Mouse (Mus musculus): ENCODE results near the gene Pnpla2. TPM values are rescaled to one million over a fixed set of nuclear protein-coding genes. Genes with fewer than 3 reads are reported as not detected.

The Pnpla2 gene
- polyA plus RNA-seq, 1 experiment from 2014 or later: 28.3 TPM

DNA sequence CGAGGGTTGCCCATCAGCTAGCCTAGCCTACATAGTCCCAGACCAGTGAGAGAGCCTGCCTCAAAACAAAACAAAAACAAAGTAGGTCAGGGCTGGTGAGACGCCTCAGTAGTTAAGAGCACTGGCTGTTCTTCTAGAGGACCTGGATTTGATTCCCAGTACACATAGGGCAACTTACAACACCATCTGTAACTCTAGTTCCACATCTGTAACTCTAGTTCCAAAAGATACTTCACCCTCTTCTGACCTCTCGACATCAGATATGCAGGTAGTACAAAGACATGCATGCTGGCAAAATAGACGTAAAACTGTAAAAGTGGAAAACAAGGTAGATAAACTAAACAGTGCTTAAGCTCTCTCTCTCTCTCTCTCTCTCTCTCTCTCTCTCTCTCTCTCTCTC lies 31.2 kb upstream of the Pnpla2 start:
- 65% methylated on average over 4 of the region's 4 CpGs for WGBS

DNA sequence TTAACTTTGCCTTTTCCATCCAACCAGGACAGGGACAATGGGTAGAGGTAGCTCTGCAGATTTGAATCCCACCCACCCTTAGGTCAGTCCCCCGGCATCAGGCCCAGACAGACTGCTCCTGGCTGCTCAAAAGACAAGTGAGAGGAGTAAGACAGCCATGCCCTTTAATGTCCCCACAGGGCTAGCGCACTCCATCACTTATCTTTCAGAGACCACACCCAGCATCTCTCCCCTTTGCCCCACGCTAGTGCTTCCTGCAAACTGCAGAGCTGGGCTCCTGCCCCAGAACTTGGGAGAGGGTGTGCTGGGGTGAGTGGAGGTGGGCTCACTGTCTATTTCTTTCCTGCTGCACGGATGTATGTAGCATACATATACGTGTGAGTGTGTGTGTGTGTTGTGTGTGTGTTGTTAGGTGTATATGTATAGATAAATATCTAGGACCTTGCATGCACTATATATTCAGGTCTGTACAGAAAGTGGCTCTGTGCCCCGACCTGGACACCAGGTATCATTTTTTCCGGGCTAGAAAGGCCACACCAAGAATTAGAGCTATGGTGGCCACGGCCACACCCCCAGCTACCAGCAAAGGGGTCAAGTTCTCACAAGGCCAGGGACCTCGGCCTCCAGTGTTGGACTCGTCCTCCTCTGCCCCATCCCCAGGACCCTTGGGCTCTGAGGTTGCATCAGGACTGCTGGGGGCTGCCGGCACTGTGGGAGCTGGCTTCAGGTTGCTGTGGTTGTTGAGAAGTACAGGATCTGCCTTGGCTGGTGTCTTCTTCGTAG lies 27.9 kb upstream of the Pnpla2 start:
- Histone ChIP-seq H3K27ac (no peak overlapping the region), H3K27me3 (ENCODE audit: insufficient read depth, poor library complexity, severe bottlenecking) (0 out of 2 replicates have a peak, but pooled peaks cover 5% of the 10 kb centered on the region), H3K9me3 (no peaks in the 10 kb centered on the region), H3K4me3 (no peak overlapping the region), H3K36me3 (peaks cover 19% of the 10 kb centered on the region), H3K4me1 (peaks cover 44% of the 10 kb centered on the region)
- 68% methylated on average over 12 of the region's 12 CpGs for WGBS
- DNase-seq (ENCODE audit: low spot score): no peak

More for the DNA sequence above, 31.2 kb upstream of the Pnpla2 start:
- Histone ChIP-seq H3K4me1 (peaks cover 22% of the 10 kb centered on the region), H3K27me3 (ENCODE audit: insufficient read depth, poor library complexity, severe bottlenecking) (0 out of 2 replicates have a peak, but pooled peaks cover 5% of the 10 kb centered on the region), H3K4me3 (no peak overlapping the region), H3K9me3 (no peaks in the 10 kb centered on the region), H3K27ac (no peak overlapping the region), H3K36me3 (no peaks in the 10 kb centered on the region)
- no peak for DNase-seq (ENCODE audit: low spot score)

DNA sequence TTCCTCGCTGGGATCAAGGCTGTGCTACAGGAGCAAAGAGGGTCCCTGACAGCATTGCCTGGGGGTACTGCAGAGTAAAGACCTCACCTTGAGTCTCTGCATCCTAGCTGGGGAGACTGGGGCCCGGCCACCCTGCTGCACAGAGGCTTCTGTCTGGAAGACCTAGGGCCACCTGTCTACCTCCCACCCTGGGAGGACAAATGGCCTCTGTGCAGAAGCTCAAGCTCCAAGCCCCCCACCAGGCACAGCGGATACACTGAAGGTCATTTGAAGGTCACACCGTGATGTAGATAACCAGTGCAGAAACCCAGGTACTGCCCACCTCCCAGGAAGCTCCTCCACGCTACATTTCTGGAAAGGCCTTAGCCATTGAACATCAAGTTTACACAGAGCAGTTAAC lies 26.3 kb upstream of the Pnpla2 start:
- Histone ChIP-seq H3K4me3 (peak overlapping the region; percentile 51), H3K9me3 (no peaks in the 10 kb centered on the region), H3K36me3 (peaks cover 35% of the 10 kb centered on the region), H3K4me1 (peaks cover 54% of the 10 kb centered on the region), H3K27ac (peak overlapping the region; percentile 84), H3K27me3 (ENCODE audit: insufficient read depth, poor library complexity, severe bottlenecking) (0 out of 2 replicates have a peak, but pooled peaks cover 5% of the 10 kb centered on the region)
- DNase-seq (ENCODE audit: low spot score): no peak
- 52% methylated on average over 5 of the region's 5 CpGs for WGBS

DNA sequence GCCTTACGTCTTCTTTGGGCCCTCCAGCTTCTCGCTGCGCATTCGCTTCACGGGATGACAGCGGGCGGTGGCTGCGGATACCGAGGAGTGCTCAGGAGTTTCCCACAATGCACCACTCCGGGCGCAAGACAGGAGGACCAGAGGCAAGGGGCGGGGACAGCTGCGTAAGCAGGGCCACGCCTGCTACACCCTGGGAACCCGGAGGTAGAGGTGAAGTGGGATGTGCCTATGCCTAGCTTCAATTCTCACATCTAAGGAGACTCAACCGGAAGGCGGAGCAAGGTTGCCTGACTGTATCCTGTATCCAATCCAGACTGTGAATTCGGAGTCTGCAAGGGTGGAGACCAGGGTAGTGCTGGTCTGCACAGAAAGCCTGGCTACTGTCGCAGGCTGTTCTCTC lies 25.7 kb upstream of the Pnpla2 start, which contains the start of gene Cend1:
Gene Cend1, minus strand, starts transcription at position 182 of the 400 bp plus-strand sequence.
- Histone ChIP-seq H3K4me3 (peak within 1 kb of the TSS; percentile 51), H3K27me3 (ENCODE audit: insufficient read depth, poor library complexity, severe bottlenecking) (0 out of 2 replicates have a peak, but pooled peaks cover 5% of the 10 kb centered on the region), H3K4me1 (peaks cover 60% of the 10 kb centered on the region), H3K36me3 (peaks cover 37% of the 10 kb centered on the region), H3K27ac (peak within 1 kb of the TSS; percentile 84), H3K9me3 (no peaks in the 10 kb centered on the region)
- peak; percentile 90 for DNase-seq (ENCODE audit: low spot score)
- WGBS: 3% methylated on average over 19 of the region's 19 CpGs

DNA sequence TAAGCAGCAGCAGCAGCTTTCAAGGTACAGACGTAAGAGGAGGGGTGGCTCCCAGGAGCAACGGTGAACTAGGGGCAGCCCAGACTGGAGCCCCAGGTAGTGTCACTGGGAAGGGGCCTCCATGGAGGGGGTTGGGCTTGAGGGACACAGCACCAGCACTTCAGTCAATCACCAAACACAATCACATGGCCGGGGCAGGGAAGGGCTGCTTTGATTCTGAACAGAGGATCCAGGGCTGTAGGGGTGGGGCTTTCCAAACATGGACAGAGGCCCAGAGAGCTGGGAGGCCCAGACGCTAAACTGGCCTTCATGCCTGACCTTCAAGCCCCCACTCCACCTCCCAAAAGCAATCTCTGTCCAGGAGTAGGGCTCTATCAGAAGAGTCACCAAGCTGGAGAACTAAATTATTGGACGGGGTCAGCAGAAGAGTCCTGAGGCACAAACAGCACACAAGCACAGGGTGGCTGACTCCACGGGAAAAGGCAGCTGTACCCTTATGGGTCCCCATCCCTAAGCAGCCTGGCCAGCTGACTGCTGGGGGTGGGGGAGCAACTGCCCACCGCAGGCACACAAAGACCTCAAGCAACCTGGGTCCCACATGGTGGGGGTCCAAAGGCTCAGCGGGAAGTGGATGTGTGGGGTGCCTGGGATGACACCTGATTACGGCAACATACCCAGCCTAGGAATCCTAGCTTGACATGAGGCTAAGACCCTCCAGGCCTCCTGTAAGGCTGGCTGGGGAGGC lies 25.0 kb upstream of the Pnpla2 start:
- Histone ChIP-seq H3K9me3 (no peaks in the 10 kb centered on the region), H3K4me1 (peaks cover 67% of the 10 kb centered on the region), H3K4me3 (peak overlapping the region; percentile 51), H3K27ac (peak overlapping the region; percentile 84), H3K27me3 (ENCODE audit: insufficient read depth, poor library complexity, severe bottlenecking) (0 out of 2 replicates have a peak, but pooled peaks cover 5% of the 10 kb centered on the region), H3K36me3 (peaks cover 37% of the 10 kb centered on the region)
- DNase-seq (ENCODE audit: low spot score): no peak
- 53% methylated on average over 9 of the region's 9 CpGs for WGBS

DNA sequence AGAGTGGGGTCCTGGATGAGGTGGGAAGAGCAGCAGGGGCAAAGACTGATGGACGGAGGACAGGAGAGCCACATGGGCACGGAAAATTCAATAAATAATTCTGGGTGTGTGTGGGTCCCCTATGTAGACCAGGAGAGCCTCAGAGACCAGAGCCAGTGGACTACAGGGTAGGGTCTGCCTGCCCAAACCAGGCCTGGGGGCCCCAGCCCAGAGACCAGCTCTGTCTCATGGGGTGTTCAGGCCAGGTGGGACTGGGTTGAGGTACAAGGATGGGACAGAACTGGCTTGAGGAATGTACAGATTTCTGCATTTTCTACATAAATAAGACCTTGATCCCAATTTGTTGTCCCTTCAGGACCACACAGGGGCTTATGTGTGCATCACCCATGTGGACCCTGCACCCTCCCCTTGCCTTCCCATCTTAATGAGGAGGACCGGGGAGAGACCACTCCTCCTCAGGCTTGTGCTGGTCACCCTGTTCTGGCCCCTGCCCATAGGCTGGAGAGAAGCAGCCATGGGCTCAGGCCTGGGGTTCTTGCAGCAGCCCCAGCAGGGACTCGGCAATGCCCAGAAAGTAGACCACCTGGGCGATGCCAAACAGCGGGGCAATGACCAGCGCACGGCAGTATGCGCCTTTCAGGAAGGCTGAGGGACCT lies 24.3 kb upstream of the Pnpla2 start:
- 94% methylated on average over 9 of the region's 9 CpGs for WGBS
- Histone ChIP-seq H3K4me3 (no peak overlapping the region), H3K27me3 (ENCODE audit: insufficient read depth, poor library complexity, severe bottlenecking) (0 out of 2 replicates have a peak, but pooled peaks cover 5% of the 10 kb centered on the region), H3K9me3 (no peaks in the 10 kb centered on the region), H3K27ac (peak overlapping the region; percentile 84), H3K4me1 (peaks cover 74% of the 10 kb centered on the region), H3K36me3 (peaks cover 37% of the 10 kb centered on the region)
- no peak for DNase-seq (ENCODE audit: low spot score)

DNA sequence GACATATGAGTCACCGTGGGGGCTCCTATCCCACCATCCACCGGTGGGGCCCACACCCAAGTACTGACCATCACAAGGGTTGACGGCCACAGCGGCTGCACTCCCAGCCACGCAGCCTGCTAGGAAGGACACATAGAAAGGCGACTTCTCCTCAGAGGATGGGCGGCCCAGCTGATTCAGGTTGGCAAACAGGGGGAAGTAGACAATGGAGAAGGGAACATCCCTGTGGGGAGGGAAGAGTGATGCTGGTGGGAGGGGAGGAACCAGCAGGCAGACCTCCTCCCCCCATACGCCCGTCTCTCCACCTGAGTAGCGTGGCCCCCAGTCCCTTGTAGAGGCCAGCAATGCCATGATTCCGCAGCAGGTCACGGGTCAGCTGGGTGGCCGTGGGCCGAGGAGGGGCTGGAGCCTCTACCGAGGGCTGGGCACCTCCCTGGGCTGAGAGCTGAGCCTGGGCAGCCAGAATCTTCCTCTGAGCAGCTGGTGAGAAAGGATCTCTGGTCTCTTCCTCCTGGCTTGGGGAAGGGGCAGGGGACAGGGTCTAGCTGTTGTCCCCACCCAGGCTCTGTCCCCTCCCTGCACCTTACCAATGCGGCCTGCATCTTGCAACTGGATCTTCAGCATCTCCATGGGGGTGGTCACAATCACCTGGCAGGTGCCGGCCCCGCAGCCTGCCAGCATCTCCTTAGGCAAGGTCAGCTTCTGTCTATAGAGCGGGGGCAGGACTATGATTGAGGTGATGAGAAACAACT lies 23.4 kb upstream of the Pnpla2 start:
- H3K27me3 ChIP-seq (ENCODE audit: insufficient read depth, poor library complexity, severe bottlenecking): 0 out of 2 replicates have a peak, but pooled peaks cover 5% of the 10 kb centered on the region
- DNase-seq (ENCODE audit: low spot score): no peak
- 92% methylated on average over 19 of the region's 19 CpGs for WGBS
- no peak overlapping the region for H3K4me3 ChIP-seq
- no peaks in the 10 kb centered on the region for H3K9me3 ChIP-seq
- no peak overlapping the region for H3K27ac ChIP-seq
- peaks cover 37% of the 10 kb centered on the region for H3K36me3 ChIP-seq
- H3K4me1 ChIP-seq: peaks cover 80% of the 10 kb centered on the region

DNA sequence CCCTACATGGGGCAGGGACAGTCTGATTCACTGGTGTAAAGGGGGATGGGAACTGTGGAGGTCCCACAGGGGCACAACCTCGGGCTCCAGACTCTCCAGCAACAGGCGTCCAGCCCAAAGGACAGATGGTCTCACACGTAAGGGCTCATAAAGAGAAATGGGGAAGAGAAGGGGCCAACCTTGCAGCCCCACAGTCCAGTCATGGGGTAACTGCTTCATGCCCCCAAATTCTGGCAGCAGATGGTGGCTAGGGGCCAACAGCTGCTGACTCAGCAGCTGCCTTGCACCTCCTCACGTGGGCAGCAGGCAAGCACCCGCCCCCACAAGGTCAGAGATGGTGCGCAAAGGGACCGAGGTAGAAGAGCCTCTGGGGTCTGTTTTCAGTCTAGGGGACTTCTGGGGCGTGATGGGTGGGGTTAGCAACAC lies 22.8 kb upstream of the Pnpla2 start:
- peaks cover 37% of the 10 kb centered on the region for H3K36me3 ChIP-seq
- H3K27ac ChIP-seq: no peak overlapping the region
- H3K9me3 ChIP-seq: no peaks in the 10 kb centered on the region
- peaks cover 78% of the 10 kb centered on the region for H3K4me1 ChIP-seq
- 0 out of 2 replicates have a peak, but pooled peaks cover 5% of the 10 kb centered on the region for H3K27me3 ChIP-seq (ENCODE audit: insufficient read depth, poor library complexity, severe bottlenecking)
- no peak for DNase-seq (ENCODE audit: low spot score)
- no peak overlapping the region for H3K4me3 ChIP-seq
- WGBS: 88% methylated on average over 8 of the region's 8 CpGs

DNA sequence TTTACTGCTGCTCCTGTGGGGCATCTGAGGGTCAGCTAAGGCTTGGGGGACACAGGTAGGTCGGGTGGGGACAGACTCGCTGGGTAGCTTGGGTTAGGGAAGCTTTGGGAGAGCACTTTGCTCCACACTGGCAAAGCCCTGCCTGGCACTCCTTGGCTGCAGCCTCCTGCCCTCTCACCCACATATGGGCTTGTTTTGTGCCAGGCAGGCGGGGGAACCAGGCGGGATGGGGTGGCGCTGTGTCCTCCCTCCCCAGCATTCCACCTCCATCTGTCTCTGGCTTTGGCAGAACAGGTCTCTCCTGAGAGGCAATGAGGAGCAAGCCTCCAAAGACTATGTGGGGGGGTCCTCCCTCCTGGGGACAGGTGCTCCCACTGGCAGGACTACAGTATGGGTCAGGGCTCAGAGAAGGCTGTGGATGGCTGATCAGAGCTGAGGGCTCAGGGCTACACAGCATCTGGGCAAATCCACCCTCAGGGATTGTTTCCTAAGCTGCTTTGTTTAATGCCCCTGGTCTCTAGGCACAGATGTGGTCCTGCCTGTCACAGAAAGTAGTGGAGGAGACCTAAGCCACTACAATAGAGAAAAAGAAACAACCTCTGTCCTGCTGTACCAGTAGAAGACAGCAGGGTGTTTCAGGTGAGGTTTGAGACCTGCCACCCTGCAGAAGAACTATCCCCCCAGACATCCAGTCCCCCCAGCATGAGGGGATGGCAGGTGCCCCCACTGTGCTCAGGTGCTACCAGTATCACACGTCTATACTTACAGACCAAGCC lies 22.1 kb upstream of the Pnpla2 start:
- Histone ChIP-seq H3K36me3 (peaks cover 37% of the 10 kb centered on the region), H3K4me1 (peaks cover 76% of the 10 kb centered on the region), H3K4me3 (no peak overlapping the region), H3K27me3 (ENCODE audit: insufficient read depth, poor library complexity, severe bottlenecking) (no peaks in the 10 kb centered on the region), H3K27ac (no peak overlapping the region), H3K9me3 (no peaks in the 10 kb centered on the region)
- 89% methylated on average over 6 of the region's 6 CpGs for WGBS
- DNase-seq (ENCODE audit: low spot score): no peak

DNA sequence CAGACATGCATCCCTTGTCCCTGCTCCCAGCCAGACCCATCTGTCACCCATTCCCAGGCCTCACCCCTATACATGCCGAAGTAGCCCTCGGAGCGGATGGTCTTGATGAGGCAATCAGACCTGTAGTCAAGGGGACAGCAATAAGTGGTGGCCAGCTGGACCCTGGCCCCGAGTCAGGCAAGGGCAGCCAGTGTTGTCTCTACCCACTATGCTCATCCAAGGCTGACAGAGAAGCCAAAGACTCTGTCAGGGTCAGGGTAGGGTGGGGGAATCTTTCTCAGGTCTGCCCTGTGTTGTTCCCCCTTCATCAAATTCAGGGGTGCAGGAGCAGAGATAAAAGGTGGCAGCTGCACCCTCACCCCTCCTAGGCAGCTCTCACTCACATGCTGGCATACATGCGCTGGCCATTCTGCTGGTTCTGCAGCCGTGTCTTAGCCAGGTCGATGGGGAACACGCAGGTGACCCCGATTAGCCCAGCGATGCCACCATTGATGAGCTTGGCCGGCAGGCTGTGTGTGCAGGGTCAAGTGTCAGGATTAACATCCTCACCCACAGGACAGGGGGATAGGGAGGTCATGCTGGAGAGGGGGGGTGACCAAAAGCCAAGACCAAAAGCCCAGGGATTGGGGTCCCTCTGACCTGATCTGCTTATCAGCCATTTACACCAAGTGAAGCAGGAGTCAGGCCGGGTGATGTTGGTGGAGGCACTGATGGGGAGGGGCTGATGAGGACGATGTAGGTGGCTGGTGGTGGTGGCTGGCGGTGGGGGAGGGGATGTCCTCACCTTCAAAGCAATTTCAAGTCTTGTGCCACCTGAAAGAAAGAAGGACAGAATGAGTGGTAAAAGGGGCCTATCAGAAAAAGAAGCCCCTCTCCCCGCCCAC lies 21.2 kb upstream of the Pnpla2 start:
- H3K4me3 ChIP-seq: peak overlapping the region; percentile 63
- no peak for DNase-seq (ENCODE audit: low spot score)
- WGBS: 75% methylated on average over 15 of the region's 15 CpGs
- H3K4me1 ChIP-seq: peaks cover 68% of the 10 kb centered on the region
- peaks cover 45% of the 10 kb centered on the region for H3K36me3 ChIP-seq
- H3K27ac ChIP-seq: peak overlapping the region; percentile 77
- no peaks in the 10 kb centered on the region for H3K27me3 ChIP-seq (ENCODE audit: insufficient read depth, poor library complexity, severe bottlenecking)
- no peaks in the 10 kb centered on the region for H3K9me3 ChIP-seq

DNA sequence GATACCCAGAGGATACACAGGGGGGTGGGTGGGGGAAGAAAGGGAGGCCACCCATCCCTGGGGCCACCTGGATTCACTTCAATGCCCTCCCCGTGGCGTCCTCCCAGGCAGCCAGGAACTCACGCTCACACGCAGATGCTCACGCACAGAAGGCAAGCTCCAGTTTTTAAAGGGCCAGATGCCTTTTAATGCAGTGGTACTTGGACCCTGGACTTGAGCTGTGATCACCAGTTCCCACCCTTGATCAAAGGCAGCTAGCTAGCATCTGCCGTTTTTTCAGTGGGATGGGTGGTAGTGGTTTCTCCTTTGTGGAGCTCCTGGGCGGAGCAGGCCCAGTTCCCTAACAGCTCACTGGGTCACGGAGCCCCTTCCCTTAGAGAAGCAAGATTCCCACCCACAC lies 20.5 kb upstream of the Pnpla2 start:
- H3K36me3 ChIP-seq: peaks cover 52% of the 10 kb centered on the region
- DNase-seq (ENCODE audit: low spot score): no peak
- 17% methylated on average over 8 of the region's 8 CpGs for WGBS

More for the DNA sequence above, 20.5 kb upstream of the Pnpla2 start:
- no peaks in the 10 kb centered on the region for H3K9me3 ChIP-seq
- peaks cover 61% of the 10 kb centered on the region for H3K4me1 ChIP-seq
- peak overlapping the region; percentile 63 for H3K4me3 ChIP-seq
- no peaks in the 10 kb centered on the region for H3K27me3 ChIP-seq (ENCODE audit: insufficient read depth, poor library complexity, severe bottlenecking)
- peak overlapping the region; percentile 77 for H3K27ac ChIP-seq

Data from heart, embryonic 10.5 days (tissue).